Mouse (Mus musculus): ENCODE measurements around the gene Gm20696. TPM values are rescaled to one million over a fixed set of nuclear protein-coding genes. Genes with fewer than 3 reads are reported as not detected.

Gene Gm20696
- polyA plus RNA-seq, 2 experiments = 0.16 to 0.33 TPM

- 27% methylated on average over 7 of the region's 7 CpGs for WGBS (ENCODE audit: insufficient replicate concordance)
- no peak overlapping the region for H3K9ac ChIP-seq (replicated peaks)
- no peak overlapping the region for H3K4me2 ChIP-seq (ENCODE audit: low read depth)
- H3K27ac ChIP-seq = no peak overlapping the region
- no peak for TF ChIP-seq CTCF (IDR thresholded peaks at IDR 0.05; ENCODE audit: low read depth)
- no peak for TF ChIP-seq EP300 (IDR thresholded peaks at IDR 0.05; ENCODE audit: low read depth)
- no peaks in the 10 kb centered on the region for H3K4me1 ChIP-seq (replicated peaks; ENCODE audit: control insufficient read depth in 2 of 2, insufficient read depth in 2 of 2, low read length in 1 of 2)
- H3K27me3 ChIP-seq (ENCODE audit: control insufficient read depth, insufficient read depth, low read length) = no peaks in the 10 kb centered on the region
- H3K36me3 ChIP-seq (replicated peaks; ENCODE audit: control insufficient read depth, insufficient read depth, low read depth) = no peaks in the 10 kb centered on the region
- no peak for ATAC-seq (ENCODE audit: insufficient read depth)
- H3K4me3 ChIP-seq (ENCODE audit: insufficient read depth in 1 of 2, low read depth in 2 of 2, low read length in 2 of 2) = no peak overlapping the region
- no peaks in the 10 kb centered on the region for H3K9me3 ChIP-seq (ENCODE audit: control insufficient read depth, low read length)
- DNase-seq (ENCODE audit: low read depth in 3 of 3, low spot score in 3 of 3) = no peak
These were observed 40.8 kb downstream of the Gm20696 start for GRCm38 (mm10) chr6:99625803-99626202.

- Histone ChIP-seq H3K9ac (replicated peaks) (no peak overlapping the region), H3K9me3 (ENCODE audit: control insufficient read depth, low read length) (no peaks in the 10 kb centered on the region), H3K4me2 (ENCODE audit: low read depth) (no peak overlapping the region), H3K36me3 (replicated peaks; ENCODE audit: control insufficient read depth, insufficient read depth, low read depth) (no peaks in the 10 kb centered on the region), H3K4me3 (ENCODE audit: insufficient read depth in 1 of 2, low read depth in 2 of 2, low read length in 2 of 2) (no peak overlapping the region), H3K27me3 (ENCODE audit: control insufficient read depth, insufficient read depth, low read length) (no peaks in the 10 kb centered on the region), H3K4me1 (replicated peaks; ENCODE audit: control insufficient read depth in 2 of 2, insufficient read depth in 2 of 2, low read length in 1 of 2) (no peaks in the 10 kb centered on the region), H3K27ac (no peak overlapping the region)
- no peak for TF ChIP-seq CTCF (IDR thresholded peaks at IDR 0.05; ENCODE audit: low read depth)
- no peak for TF ChIP-seq EP300 (IDR thresholded peaks at IDR 0.05; ENCODE audit: low read depth)
- 39% methylated on average over 7 of the region's 7 CpGs for WGBS (ENCODE audit: insufficient replicate concordance)
- ATAC-seq (ENCODE audit: insufficient read depth) (no peak), DNase-seq (ENCODE audit: low read depth in 3 of 3, low spot score in 3 of 3) (no peak)
These were observed 41.3 kb downstream of the Gm20696 start for GRCm38 (mm10) chr6:99625306-99625705.

GRCm38 (mm10) chr6:99624542-99624941 is 42.1 kb downstream of the Gm20696 start:
- DNase-seq (ENCODE audit: low read depth in 3 of 3, low spot score in 3 of 3) = no peak
- no peaks in the 10 kb centered on the region for H3K4me1 ChIP-seq (replicated peaks; ENCODE audit: control insufficient read depth in 2 of 2, insufficient read depth in 2 of 2, low read length in 1 of 2)
- H3K4me2 ChIP-seq (ENCODE audit: low read depth) = no peak overlapping the region
- H3K9ac ChIP-seq (replicated peaks) = no peak overlapping the region
- no peak overlapping the region for H3K27ac ChIP-seq
- H3K27me3 ChIP-seq (ENCODE audit: control insufficient read depth, insufficient read depth, low read length) = no peaks in the 10 kb centered on the region
- no peak for ATAC-seq (ENCODE audit: insufficient read depth)
- no peaks in the 10 kb centered on the region for H3K9me3 ChIP-seq (ENCODE audit: control insufficient read depth, low read length)
- no peak overlapping the region for H3K4me3 ChIP-seq (ENCODE audit: insufficient read depth in 1 of 2, low read depth in 2 of 2, low read length in 2 of 2)
- 56% methylated on average over 3 of the region's 3 CpGs for WGBS (ENCODE audit: insufficient replicate concordance)
- TF ChIP-seq EP300 (IDR thresholded peaks at IDR 0.05; ENCODE audit: low read depth) = no peak
- TF ChIP-seq CTCF (IDR thresholded peaks at IDR 0.05; ENCODE audit: low read depth) = no peak
- no peaks in the 10 kb centered on the region for H3K36me3 ChIP-seq (replicated peaks; ENCODE audit: control insufficient read depth, insufficient read depth, low read depth)

GRCm38 (mm10) chr6:99623641-99624040 is 43.0 kb downstream of the Gm20696 start:
- no peak overlapping the region for H3K4me3 ChIP-seq (ENCODE audit: insufficient read depth in 1 of 2, low read depth in 2 of 2, low read length in 2 of 2)
- no peak for ATAC-seq (ENCODE audit: insufficient read depth)
- no peaks in the 10 kb centered on the region for H3K9me3 ChIP-seq (ENCODE audit: control insufficient read depth, low read length)
- DNase-seq (ENCODE audit: low read depth in 3 of 3, low spot score in 3 of 3) = no peak
- WGBS (ENCODE audit: insufficient replicate concordance) = 32% methylated on average over 6 of the region's 6 CpGs
- no peaks in the 10 kb centered on the region for H3K4me1 ChIP-seq (replicated peaks; ENCODE audit: control insufficient read depth in 2 of 2, insufficient read depth in 2 of 2, low read length in 1 of 2)
- H3K27ac ChIP-seq = no peak overlapping the region
- no peaks in the 10 kb centered on the region for H3K36me3 ChIP-seq (replicated peaks; ENCODE audit: control insufficient read depth, insufficient read depth, low read depth)
- H3K4me2 ChIP-seq (ENCODE audit: low read depth) = no peak overlapping the region
- no peak overlapping the region for H3K9ac ChIP-seq (replicated peaks)
- no peaks in the 10 kb centered on the region for H3K27me3 ChIP-seq (ENCODE audit: control insufficient read depth, insufficient read depth, low read length)
- TF ChIP-seq EP300 (IDR thresholded peaks at IDR 0.05; ENCODE audit: low read depth) = no peak
- peak; percentile 43; the same call in 1 of the 2 replicates for TF ChIP-seq CTCF (IDR thresholded peaks at IDR 0.05; ENCODE audit: low read depth)

GRCm38 (mm10) chr6:99621167-99621566 is 45.4 kb downstream of the Gm20696 start:
- no peak for TF ChIP-seq EP300 (IDR thresholded peaks at IDR 0.05; ENCODE audit: low read depth)
- no peak for TF ChIP-seq CTCF (IDR thresholded peaks at IDR 0.05; ENCODE audit: low read depth)
- Histone ChIP-seq H3K36me3 (replicated peaks; ENCODE audit: control insufficient read depth, insufficient read depth, low read depth) (no peaks in the 10 kb centered on the region), H3K4me1 (replicated peaks; ENCODE audit: control insufficient read depth in 2 of 2, insufficient read depth in 2 of 2, low read length in 1 of 2) (no peaks in the 10 kb centered on the region), H3K9ac (replicated peaks) (no peak overlapping the region), H3K9me3 (ENCODE audit: control insufficient read depth, low read length) (no peaks in the 10 kb centered on the region), H3K4me2 (ENCODE audit: low read depth) (no peak overlapping the region), H3K27me3 (ENCODE audit: control insufficient read depth, insufficient read depth, low read length) (no peaks in the 10 kb centered on the region), H3K27ac (no peak overlapping the region), H3K4me3 (ENCODE audit: insufficient read depth in 1 of 2, low read depth in 2 of 2, low read length in 2 of 2) (no peak overlapping the region)
- no peak for ATAC-seq (ENCODE audit: insufficient read depth)
- no peak for DNase-seq (ENCODE audit: low read depth in 3 of 3, low spot score in 3 of 3)
- 51% methylated on average over 4 of the region's 4 CpGs for WGBS (ENCODE audit: insufficient replicate concordance)

All from liver, embryonic 14.5 days (tissue).